ENCODE assay signal across 8 mouse cellular contexts in genomic region chr1:91460069-91460468, GRCm38 (mm10). TPM values are rescaled to one million over a fixed set of nuclear protein-coding genes. Genes with fewer than 3 reads are reported as not detected.
DNase-seq lines count a peak whose midpoint lies in the region; ATAC-seq lines count a peak whose summit lies in the region.

No protein-coding gene starts in this region.

- no peaks in the 10 kb centered on the region for H3K36me3 ChIP-seq in lung, embryonic 16.5 days (ENCODE audit: control insufficient read depth, insufficient read depth, low read length)
- H3K36me3 ChIP-seq in heart, embryonic 16.5 days (ENCODE audit: control insufficient read depth, insufficient read depth) = no peaks in the 10 kb centered on the region
- H3K36me3 ChIP-seq in limb, embryonic 13.5 days = no peaks in the 10 kb centered on the region
- no peaks in the 10 kb centered on the region for H3K36me3 ChIP-seq in stomach, embryonic 15.5 days

- DNase-seq in lung, postnatal 36 days = no peak
- DNase-seq in thymus, postnatal 36 days = no peak
- no peak for DNase-seq in frontal cortex, adult 2 months (ENCODE audit: extremely low spot score in 1 of 2, low spot score in 1 of 2)
- DNase-seq in left cerebral cortex, adult 9 months (ENCODE audit: low spot score in 2 of 2) = no peak

- H3K4me1 ChIP-seq in lung, embryonic 16.5 days (replicated peaks; ENCODE audit: control insufficient read depth, insufficient read depth, low read length) = peaks cover 46% of the 10 kb centered on the region
- peaks cover 38% of the 10 kb centered on the region for H3K4me1 ChIP-seq in heart, embryonic 16.5 days (ENCODE audit: control insufficient read depth, insufficient read depth, low read length)
- H3K4me1 ChIP-seq in limb, embryonic 13.5 days = peaks cover 55% of the 10 kb centered on the region
- H3K4me1 ChIP-seq in stomach, embryonic 15.5 days = peaks cover 49% of the 10 kb centered on the region

- WGBS in lung, embryonic 16.5 days = 29% methylated on average over 7 of the region's 7 CpGs
- WGBS in heart, embryonic 16.5 days = 33% methylated on average over 7 of the region's 7 CpGs
- 36% methylated on average over 7 of the region's 7 CpGs for WGBS in limb, embryonic 13.5 days
- 26% methylated on average over 7 of the region's 7 CpGs for WGBS in stomach, embryonic 15.5 days

- peak overlapping the region; percentile 63 for H3K4me2 ChIP-seq in lung, embryonic 16.5 days (ENCODE audit: low read depth, low read length)
- H3K4me2 ChIP-seq in heart, embryonic 16.5 days (ENCODE audit: low read depth, low read length) = peak overlapping the region; percentile 76
- peak overlapping the region; percentile 72 for H3K4me2 ChIP-seq in limb, embryonic 13.5 days (replicated peaks)
- peak overlapping the region; percentile 67 for H3K4me2 ChIP-seq in stomach, embryonic 15.5 days

- peak overlapping the region; percentile 93 for H3K4me3 ChIP-seq in lung, embryonic 16.5 days (ENCODE audit: low read length)
- H3K4me3 ChIP-seq in heart, embryonic 16.5 days (ENCODE audit: low read length) = peak overlapping the region; percentile 88; the same call in 1 of the 2 replicates
- peak overlapping the region; percentile 65 for H3K4me3 ChIP-seq in limb, embryonic 13.5 days
- peak overlapping the region; percentile 63 for H3K4me3 ChIP-seq in stomach, embryonic 15.5 days (replicated peaks)

- no peaks in the 10 kb centered on the region for H3K9me3 ChIP-seq in lung, embryonic 16.5 days (ENCODE audit: control insufficient read depth, low read length)
- no peaks in the 10 kb centered on the region for H3K9me3 ChIP-seq in heart, embryonic 16.5 days (replicated peaks; ENCODE audit: control insufficient read depth, low read length)
- no peaks in the 10 kb centered on the region for H3K9me3 ChIP-seq in limb, embryonic 13.5 days
- H3K9me3 ChIP-seq in stomach, embryonic 15.5 days = no peaks in the 10 kb centered on the region

- no peak overlapping the region; the same call in 1 of the 2 replicates for H3K9ac ChIP-seq in lung, embryonic 16.5 days (ENCODE audit: low read length)
- H3K9ac ChIP-seq in heart, embryonic 16.5 days (ENCODE audit: low read length) = peak overlapping the region; percentile 69
- no peak overlapping the region for H3K9ac ChIP-seq in limb, embryonic 13.5 days
- no peak overlapping the region for H3K9ac ChIP-seq in stomach, embryonic 15.5 days

- no peak for ATAC-seq in lung, embryonic 16.5 days (ENCODE audit: low read depth)
- no peak for ATAC-seq in heart, embryonic 16.5 days (replicated peaks; ENCODE audit: extremely low read depth, insufficient read depth, low FRiP score)
- no peak for ATAC-seq in limb, embryonic 13.5 days (ENCODE audit: low FRiP score, low read depth)
- no peak for ATAC-seq in stomach, embryonic 15.5 days (ENCODE audit: insufficient read depth, low FRiP score, low read depth)

- peak overlapping the region; percentile 43 for H3K27ac ChIP-seq in lung, embryonic 16.5 days (ENCODE audit: low read length)
- peak overlapping the region; percentile 66; the same call in 1 of the 2 replicates for H3K27ac ChIP-seq in heart, embryonic 16.5 days (ENCODE audit: low read length)
- peak overlapping the region; percentile 22; the same call in 1 of the 2 replicates for H3K27ac ChIP-seq in limb, embryonic 13.5 days
- H3K27ac ChIP-seq in stomach, embryonic 15.5 days = no peak overlapping the region

- no peaks in the 10 kb centered on the region for H3K27me3 ChIP-seq in lung, embryonic 16.5 days (ENCODE audit: control insufficient read depth, insufficient read depth, low read depth, low read length)
- H3K27me3 ChIP-seq in heart, embryonic 16.5 days (ENCODE audit: control insufficient read depth, insufficient read depth, low read length) = no peaks in the 10 kb centered on the region
- peaks cover 8% of the 10 kb centered on the region for H3K27me3 ChIP-seq in limb, embryonic 13.5 days
- no peaks in the 10 kb centered on the region for H3K27me3 ChIP-seq in stomach, embryonic 15.5 days (replicated peaks)

RNA-seq across cellular contexts. Expression of gene Per2, which starts 0.9 kb away (rescaled TPM):
- 10.7 and 12.2 TPM in 2 replicates for polyA plus RNA-seq in lung, embryonic 16.5 days (2015; fragmentation: Nextera tagmentation; extraction: Ambion mirVana)
- polyA plus RNA-seq in heart, embryonic 16.5 days (2015; fragmentation: Nextera tagmentation; extraction: Ambion mirVana) = 4.9 and 6.2 TPM in 2 replicates
- polyA plus RNA-seq in limb, embryonic 13.5 days (2015; fragmentation: Nextera tagmentation; extraction: Ambion mirVana) = 3.3 TPM in 2 replicates
- 5.4 and 6.5 TPM in 2 replicates for polyA plus RNA-seq in stomach, embryonic 15.5 days (2015; fragmentation: Nextera tagmentation; extraction: Ambion mirVana)
- polyA plus RNA-seq in frontal cortex, adult 2 months (2012; rRNA removed) = 18.6 and 19.4 TPM in 2 replicates

RNA-seq across cellular contexts. Expression of gene Traf3ip1, which starts 34.4 kb away (rescaled TPM):
- 12.8 and 13.0 TPM in 2 replicates for polyA plus RNA-seq in lung, embryonic 16.5 days (2015; fragmentation: Nextera tagmentation; extraction: Ambion mirVana)
- 5.5 and 5.7 TPM in 2 replicates for polyA plus RNA-seq in heart, embryonic 16.5 days (2015; fragmentation: Nextera tagmentation; extraction: Ambion mirVana)
- polyA plus RNA-seq in limb, embryonic 13.5 days (2015; fragmentation: Nextera tagmentation; extraction: Ambion mirVana) = 9.6 and 10.0 TPM in 2 replicates
- 7.8 and 8.4 TPM in 2 replicates for polyA plus RNA-seq in stomach, embryonic 15.5 days (2015; fragmentation: Nextera tagmentation; extraction: Ambion mirVana)
- 19.5 and 20.6 TPM in 2 replicates for polyA plus RNA-seq in frontal cortex, adult 2 months (2012; rRNA removed)

RNA-seq across cellular contexts. Expression of gene Hes6, which starts 46.2 kb away (rescaled TPM):
- 73.2 and 77.2 TPM in 2 replicates for polyA plus RNA-seq in lung, embryonic 16.5 days (2015; fragmentation: Nextera tagmentation; extraction: Ambion mirVana)
- 105 and 117 TPM in 2 replicates for polyA plus RNA-seq in heart, embryonic 16.5 days (2015; fragmentation: Nextera tagmentation; extraction: Ambion mirVana)
- polyA plus RNA-seq in limb, embryonic 13.5 days (2015; fragmentation: Nextera tagmentation; extraction: Ambion mirVana) = 114 and 117 TPM in 2 replicates
- polyA plus RNA-seq in stomach, embryonic 15.5 days (2015; fragmentation: Nextera tagmentation; extraction: Ambion mirVana) = 82.9 and 89.5 TPM in 2 replicates
- 20.7 and 25.9 TPM in 2 replicates for polyA plus RNA-seq in frontal cortex, adult 2 months (2012; rRNA removed)
